9 mouse cellular contexts compared by ENCODE assay signal in the genomic region with DNA sequence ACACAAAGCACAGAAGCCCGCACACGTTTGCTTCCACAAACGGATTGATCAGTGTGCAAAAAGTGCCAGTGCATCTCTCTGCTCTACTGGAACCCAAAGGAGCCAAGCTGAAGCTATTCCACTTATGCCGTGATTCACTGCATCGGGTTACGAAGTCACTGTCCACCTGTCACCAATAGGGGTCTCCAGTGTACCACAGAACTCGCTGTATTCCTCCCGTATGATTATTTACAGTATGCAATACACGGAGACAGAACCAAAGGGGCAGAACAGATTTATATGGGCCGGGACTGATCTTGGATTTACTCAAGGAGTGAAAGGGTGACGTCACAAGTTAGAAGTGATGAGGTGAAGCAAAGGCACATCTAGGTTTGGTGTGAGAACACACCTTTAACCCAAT.
DNase-seq lines count a peak whose midpoint lies in the region; ATAC-seq and TF ChIP-seq lines count a peak whose summit lies in the region.
"Had no signal": no experiment of that assay in that cellular context is flagged by ENCODE, and none has a peak within 500 bp of the region (broad histone marks: within the 10 kb centered on the region; RNA-seq: fewer than 3 reads in every experiment).

No protein-coding gene starts in this region.

- peak; percentile 70; the same call in 1 of the 2 replicates for ATAC-seq in hindbrain, embryonic 11.5 days (ENCODE audit: low FRiP score)
- peak; percentile 65; the same call in 1 of the 2 replicates for ATAC-seq in lung, embryonic 15.5 days (ENCODE audit: borderline replicate concordance, extremely low read depth, low FRiP score, low TSS enrichment)
- no peak for ATAC-seq in erythroid progenitor cell, adult 5-6 weeks (replicated peaks; ENCODE audit: low FRiP score, poor library complexity, severe bottlenecking)

- no peaks in the 10 kb centered on the region for H3K9me3 ChIP-seq in hindbrain, embryonic 11.5 days (ENCODE audit: control insufficient read depth, low read length)
- H3K9me3 ChIP-seq in lung, embryonic 15.5 days: no peaks in the 10 kb centered on the region

- H3K9ac ChIP-seq in hindbrain, embryonic 11.5 days (ENCODE audit: low read depth, low read length): no peak overlapping the region
- H3K9ac ChIP-seq in lung, embryonic 15.5 days: no peak overlapping the region

- no peak overlapping the region for H3K27ac ChIP-seq in hindbrain, embryonic 11.5 days (ENCODE audit: low read depth, low read length)
- H3K27ac ChIP-seq in layer of hippocampus, adult 2 months: no peak overlapping the region
- H3K27ac ChIP-seq in lung, embryonic 15.5 days: no peak overlapping the region
- H3K27ac ChIP-seq: macrophage had no signal

- H3K4me2 ChIP-seq in hindbrain, embryonic 11.5 days (replicated peaks; ENCODE audit: low read depth, low read length): no peak overlapping the region; the same call in 1 of the 2 replicates
- no peak overlapping the region; the same call in 1 of the 2 replicates for H3K4me2 ChIP-seq in lung, embryonic 15.5 days

- no peaks in the 10 kb centered on the region for H3K36me3 ChIP-seq in hindbrain, embryonic 11.5 days (ENCODE audit: control insufficient read depth, insufficient read depth, low read length)
- no peaks in the 10 kb centered on the region for H3K36me3 ChIP-seq in lung, embryonic 15.5 days

- peak; percentile 97 for TF ChIP-seq CTCF in layer of hippocampus, adult 2 months (conservative IDR thresholded peaks at IDR 0.05)

- 4% methylated on average over 11 of the region's 11 CpGs for WGBS in hindbrain, embryonic 11.5 days
- WGBS in lung, embryonic 15.5 days: 3% methylated on average over 11 of the region's 11 CpGs

- H3K4me3 ChIP-seq in hindbrain, embryonic 11.5 days (ENCODE audit: low read depth, low read length): no peak overlapping the region
- no peak overlapping the region for H3K4me3 ChIP-seq in layer of hippocampus, adult 2 months
- no peak overlapping the region for H3K4me3 ChIP-seq in lung, embryonic 15.5 days

- H3K4me1 ChIP-seq in hindbrain, embryonic 11.5 days (replicated peaks; ENCODE audit: control insufficient read depth, insufficient read depth, low read length): no peaks in the 10 kb centered on the region; the same call in 1 of the 2 replicates
- peaks cover 3% of the 10 kb centered on the region; the same call in 1 of the 2 replicates for H3K4me1 ChIP-seq in lung, embryonic 15.5 days

- peak; percentile 33 for DNase-seq in WW6 (ENCODE audit: low read depth, low spot score)
- DNase-seq in cerebellum, adult 9-11 months: peak; percentile 58
- DNase-seq in frontal cortex, adult 2 months (ENCODE audit: extremely low spot score in 1 of 2, low spot score in 1 of 2): peak; percentile 42 to 86
- peak; percentile 84 for DNase-seq in hindbrain, embryonic 11.5 days (ENCODE audit: low spot score)
- peak; percentile 71 to 72 for DNase-seq in layer of hippocampus, adult 2 months (ENCODE audit: low spot score in 2 of 2)
- DNase-seq in retina, postnatal 1 day: peak; percentile 86

- no peaks in the 10 kb centered on the region for H3K27me3 ChIP-seq in hindbrain, embryonic 11.5 days (ENCODE audit: control insufficient read depth, insufficient read depth, low read length)
- H3K27me3 ChIP-seq in lung, embryonic 15.5 days: peaks cover 21% of the 10 kb centered on the region; the same call in 1 of the 2 replicates

Comparison
In these comparisons a context has a peak if more than half of its experiments do, and no peak if none do; other contexts are left out.
1. DNase-seq: peak in every context shown above with its lines; median percentile 86 in retina, postnatal 1 day; 84 in hindbrain, embryonic 11.5 days; 72 in layer of hippocampus, adult 2 months; 64 in frontal cortex, adult 2 months; 58 in cerebellum, adult 9-11 months; 33 in WW6.